ENCODE assay signal across 8 mouse cellular contexts in the genomic region with DNA sequence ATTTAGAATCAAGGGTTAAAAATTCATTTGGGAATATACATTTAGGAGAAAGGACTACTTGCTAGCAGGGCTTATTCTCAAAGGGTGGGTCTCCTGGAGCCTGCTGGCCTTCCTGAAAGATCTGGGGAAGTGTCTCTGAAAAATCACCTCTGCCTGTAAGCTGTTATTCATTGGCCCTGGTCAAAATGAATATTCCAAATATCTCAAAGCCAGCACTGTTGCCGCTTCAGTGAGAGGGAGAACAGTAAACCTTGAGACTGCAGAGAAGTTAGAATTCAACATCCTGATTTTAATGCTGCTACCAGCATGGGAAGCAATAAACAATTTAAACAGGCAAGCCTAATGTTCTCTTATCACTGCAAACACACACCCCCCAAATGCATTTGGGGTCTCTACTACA. TPM values are rescaled to one million over a fixed set of nuclear protein-coding genes. Genes with fewer than 3 reads are reported as not detected.
DNase-seq lines count a peak whose midpoint lies in the region; ATAC-seq and TF ChIP-seq lines count a peak whose summit lies in the region.

No protein-coding gene starts in this region.

- peaks cover 17% of the 10 kb centered on the region for H3K4me1 ChIP-seq in heart, postnatal 0 days (ENCODE audit: control insufficient read depth, insufficient read depth)
- peaks cover 31% of the 10 kb centered on the region for H3K4me1 ChIP-seq in embryonic facial prominence, embryonic 12.5 days
- peaks cover 11% of the 10 kb centered on the region for H3K4me1 ChIP-seq in hindbrain, postnatal 0 days (ENCODE audit: insufficient read depth, low read length)
- H3K4me1 ChIP-seq in midbrain, embryonic 14.5 days (ENCODE audit: control insufficient read depth, insufficient read depth, low read length), result peaks cover 36% of the 10 kb centered on the region
- peaks cover 3% of the 10 kb centered on the region; the same call in 1 of the 2 replicates for H3K4me1 ChIP-seq in cerebellum, adult 2 months (ENCODE audit: control insufficient read depth, insufficient read depth, low read length)

- H3K27me3 ChIP-seq in heart, postnatal 0 days (ENCODE audit: control insufficient read depth, insufficient read depth, low read length), result no peaks in the 10 kb centered on the region
- H3K27me3 ChIP-seq in embryonic facial prominence, embryonic 12.5 days, result no peaks in the 10 kb centered on the region
- H3K27me3 ChIP-seq in hindbrain, postnatal 0 days (ENCODE audit: insufficient read depth, low read length), result no peaks in the 10 kb centered on the region
- H3K27me3 ChIP-seq in midbrain, embryonic 14.5 days (ENCODE audit: control insufficient read depth, insufficient read depth, low read length), result no peaks in the 10 kb centered on the region
- H3K27me3 ChIP-seq in cerebellum, adult 2 months (ENCODE audit: control insufficient read depth, insufficient read depth, low read length), result no peaks in the 10 kb centered on the region

- H3K36me3 ChIP-seq in heart, postnatal 0 days (replicated peaks; ENCODE audit: control insufficient read depth, insufficient read depth, low read length), result no peaks in the 10 kb centered on the region
- H3K36me3 ChIP-seq in embryonic facial prominence, embryonic 12.5 days, result 0 out of 2 replicates have a peak, but pooled peaks cover 12% of the 10 kb centered on the region
- no peaks in the 10 kb centered on the region for H3K36me3 ChIP-seq in hindbrain, postnatal 0 days (ENCODE audit: insufficient read depth, low read length)
- 0 out of 2 replicates have a peak, but pooled peaks cover 2% of the 10 kb centered on the region for H3K36me3 ChIP-seq in midbrain, embryonic 14.5 days (ENCODE audit: control insufficient read depth, insufficient read depth, low read length)

- 47% methylated on average over 1 of the region's 1 CpGs for WGBS in heart, postnatal 0 days
- 37% methylated on average over 1 of the region's 1 CpGs for WGBS in embryonic facial prominence, embryonic 12.5 days
- 17% methylated on average over 1 of the region's 1 CpGs for WGBS in hindbrain, postnatal 0 days
- WGBS in midbrain, embryonic 14.5 days, result 23% methylated on average over 1 of the region's 1 CpGs
- WGBS in cerebellum, adult 2 months, result 82% methylated on average over 1 of the region's 1 CpGs

- no peaks in the 10 kb centered on the region for H3K9me3 ChIP-seq in heart, postnatal 0 days (replicated peaks; ENCODE audit: control insufficient read depth, low read length)
- no peaks in the 10 kb centered on the region for H3K9me3 ChIP-seq in embryonic facial prominence, embryonic 12.5 days
- no peaks in the 10 kb centered on the region for H3K9me3 ChIP-seq in hindbrain, postnatal 0 days (ENCODE audit: low read length)
- H3K9me3 ChIP-seq in midbrain, embryonic 14.5 days (ENCODE audit: control insufficient read depth, low read length), result no peaks in the 10 kb centered on the region

- H3K4me2 ChIP-seq in heart, postnatal 0 days (ENCODE audit: low read depth, low read length), result peak overlapping the region; percentile 95
- peak overlapping the region; percentile 86 for H3K4me2 ChIP-seq in embryonic facial prominence, embryonic 12.5 days (replicated peaks)
- H3K4me2 ChIP-seq in hindbrain, postnatal 0 days (ENCODE audit: low read depth, low read length), result peak overlapping the region; percentile 77
- peak overlapping the region; percentile 94 for H3K4me2 ChIP-seq in midbrain, embryonic 14.5 days (ENCODE audit: low read length)

- no peak for DNase-seq in heart, postnatal 0 days (ENCODE audit: low spot score)
- DNase-seq in heart, adult 18-20 months, result no peak
- no peak for DNase-seq in hindbrain, postnatal 0 days (ENCODE audit: low spot score)
- no peak for DNase-seq in midbrain, embryonic 14.5 days
- DNase-seq in layer of hippocampus, adult 18-20 months (ENCODE audit: low spot score in 2 of 2), result no peak
- DNase-seq in gastrocnemius, postnatal 25 days, result no peak
- no peak for DNase-seq in cerebellum, adult 2 months

- no peak overlapping the region for H3K9ac ChIP-seq in heart, postnatal 0 days (replicated peaks; ENCODE audit: low read depth, low read length)
- H3K9ac ChIP-seq in embryonic facial prominence, embryonic 12.5 days, result peak overlapping the region; percentile 94; the same call in 1 of the 2 replicates
- peak overlapping the region; percentile 90; the same call in 1 of the 2 replicates for H3K9ac ChIP-seq in hindbrain, postnatal 0 days (replicated peaks; ENCODE audit: low read length)
- peak overlapping the region; percentile 95 for H3K9ac ChIP-seq in midbrain, embryonic 14.5 days (replicated peaks; ENCODE audit: low read length)

- H3K27ac ChIP-seq in heart, postnatal 0 days (ENCODE audit: low read depth), result no peak overlapping the region
- H3K27ac ChIP-seq in embryonic facial prominence, embryonic 12.5 days, result no peak overlapping the region
- H3K27ac ChIP-seq in hindbrain, postnatal 0 days, result no peak overlapping the region
- no peak overlapping the region for H3K27ac ChIP-seq in midbrain, embryonic 14.5 days (replicated peaks; ENCODE audit: low read depth, low read length)
- H3K27ac ChIP-seq in cerebellum, adult 2 months (ENCODE audit: insufficient read depth, low read length), result no peak overlapping the region

- ATAC-seq in heart, postnatal 0 days (ENCODE audit: insufficient read depth, low read depth), result no peak
- no peak for ATAC-seq in embryonic facial prominence, embryonic 12.5 days (ENCODE audit: insufficient number of reproducible peaks, insufficient read depth, low FRiP score, low TSS enrichment)
- no peak for ATAC-seq in hindbrain, postnatal 0 days
- ATAC-seq in midbrain, embryonic 14.5 days (ENCODE audit: low FRiP score, low TSS enrichment), result no peak

- TF ChIP-seq CTCF in heart, postnatal 0 days (IDR thresholded peaks at IDR 0.05; ENCODE audit: low read depth), result no peak
- TF ChIP-seq CTCF in hindbrain, postnatal 0 days (IDR thresholded peaks at IDR 0.05; ENCODE audit: low read depth), result no peak
- TF ChIP-seq CTCF in cerebellum, adult 2 months (IDR thresholded peaks at IDR 0.05; ENCODE audit: borderline replicate concordance, insufficient read depth, low read depth, low read length), result no peak

- TF ChIP-seq EP300 in heart, postnatal 0 days (IDR thresholded peaks at IDR 0.05; ENCODE audit: low read depth), result no peak

- H3K4me3 ChIP-seq in heart, postnatal 0 days (ENCODE audit: low read depth, low read length), result 0 out of 2 replicates have a peak overlapping the region, but pooled peaks have one; percentile 94
- H3K4me3 ChIP-seq in embryonic facial prominence, embryonic 12.5 days, result peak overlapping the region; percentile 93
- H3K4me3 ChIP-seq in hindbrain, postnatal 0 days (ENCODE audit: low read length), result peak overlapping the region; percentile 95
- peak overlapping the region; percentile 75 for H3K4me3 ChIP-seq in midbrain, embryonic 14.5 days (replicated peaks; ENCODE audit: low read depth, low read length)
- H3K4me3 ChIP-seq in cerebellum, adult 2 months (replicated peaks; ENCODE audit: insufficient read depth, low read depth, low read length), result no peak overlapping the region

- TF ChIP-seq POLR2A in cerebellum, adult 2 months (IDR thresholded peaks at IDR 0.05; ENCODE audit: borderline replicate concordance, insufficient read depth, low read length), result no peak

RNA-seq across cellular contexts. Expression of a gene that starts 1.8 kb away (rescaled TPM):
- 32.6 and 33.4 TPM in 2 replicates for total RNA-seq in heart, postnatal 0 days (2014; rRNA removed; ENCODE audit: low replicate concordance)
- polyA plus RNA-seq in heart, postnatal 0 days (2015; fragmentation: Nextera tagmentation; extraction: Ambion mirVana), result 14.7 and 16.5 TPM in 2 replicates
- total RNA-seq in heart, adult 18-20 months (2021), result 10 to 100 TPM; 17.1 to 24.2 TPM
- polyA plus RNA-seq in embryonic facial prominence, embryonic 12.5 days (2016; fragmentation: Nextera tagmentation; extraction: Ambion mirVana), result 74.9 and 84.7 TPM in 2 replicates
- total RNA-seq in hindbrain, postnatal 0 days (2014; rRNA removed), result 28.4 and 33.2 TPM in 2 replicates
- 18.6 and 20.5 TPM in 2 replicates for polyA plus RNA-seq in hindbrain, postnatal 0 days (2015; fragmentation: Nextera tagmentation; extraction: Ambion mirVana)
- 89.4 and 90.7 TPM in 2 replicates for polyA plus RNA-seq in midbrain, embryonic 14.5 days (2014; fragmentation: Nextera tagmentation; extraction: Ambion mirVana)
- 10 to 100 TPM; 28.0 to 33.3 TPM for total RNA-seq in layer of hippocampus, adult 18-20 months (2021)
- total RNA-seq in gastrocnemius, postnatal 25 days (2021), result 10 to 100 TPM; 10.1 to 12.7 TPM
- polyA plus RNA-seq in cerebellum, adult 2 months (2012; rRNA removed), result 9.2 and 9.7 TPM in 2 replicates
